Mouse (Mus musculus) G1E (cell line): Measurements from ENCODE around the gene Vwa5b2. TPM values are rescaled to one million over a fixed set of nuclear protein-coding genes. Genes with fewer than 3 reads are reported as not detected.
A peak's percentile ranks its signal among the peaks of the same experiment; 100 is the strongest.

Source experiments
- ATAC-seq: 2 replicates; pipeline ENCODE4 v1.8.0; 2016; ENCODE audit warnings: mild to moderate bottlenecking; ENCODE audit not compliant: insufficient number of reproducible peaks, poor library complexity, low FRiP score, severe bottlenecking; ENCODE audit errors: extremely low read depth
- DNase-seq: peaks from one replicate; pipeline ENCODE4 v3.0.0; 2012; ENCODE audit warnings: low spot score
- H3K27me3 ChIP-seq: 2 replicates; pipeline ENCODE4 v1.6.1; 2012; ENCODE audit warnings: mild to moderate bottlenecking, low read length, inconsistent platforms; ENCODE audit not compliant: insufficient read depth
- H3K36me3 ChIP-seq: replicated peaks from 2 replicates; pipeline ENCODE3; 2012; ENCODE audit warnings: mild to moderate bottlenecking, inconsistent platforms
- H3K4me1 ChIP-seq: 2 replicates; pipeline ENCODE4 v1.6.1; 2012; ENCODE audit warnings: low read depth, low read length, inconsistent platforms, mixed read lengths; ENCODE audit not compliant: insufficient read depth
- H3K4me3 ChIP-seq: 2 replicates; pipeline ENCODE4 v1.5.1; 2012; ENCODE audit warnings: low read depth, mild to moderate bottlenecking, inconsistent platforms, low read length, moderate library complexity, mixed read lengths
- H3K9me3 ChIP-seq: replicated peaks from 2 replicates; pipeline ENCODE4 v1.6.1; 2012; ENCODE audit warnings: inconsistent platforms
- CTCF ChIP-seq: IDR thresholded peaks from 2 replicates; pipeline ENCODE4 v1.5.1; 2012; ENCODE audit warnings: low read depth, low read length, inconsistent platforms, mixed read lengths
- GATA1 ChIP-seq: IDR thresholded peaks from 2 replicates; pipeline ENCODE4 v1.6.1; 2012; ENCODE audit warnings: borderline replicate concordance, low read length, inconsistent platforms, mixed read lengths
- GATA2 ChIP-seq: IDR thresholded peaks from 2 replicates; pipeline ENCODE4 v1.6.1; 2012; ENCODE audit warnings: low read depth, low read length, inconsistent platforms, borderline replicate concordance
- POLR2AphosphoS5 ChIP-seq: IDR thresholded peaks from 2 replicates; pipeline ENCODE4 v1.6.1; 2012; ENCODE audit warnings: low read depth, low read length, inconsistent platforms; ENCODE audit not compliant: insufficient replicate concordance
- TAL1 ChIP-seq: conservative IDR thresholded peaks from 2 replicates; pipeline ENCODE4 v1.6.1; 2012; ENCODE audit warnings: low read depth, low read length, inconsistent platforms, mixed read lengths
- polyA plus RNA-seq: library from polyadenylated mRNA; stranded (reverse); fragments of >175 nt; gene quantifications from 2 replicates; pipeline ENCODE4 v1.2.3, GENCODE M21; 2012
- total RNA-seq, 2 experiments: library from RNA; stranded (forward) in 1 of 2; stranded (reverse) in 1 of 2; fragments of 200-1000 nt in 1 of 2; fragments of >200 nt in 1 of 2; fragmentation: Nextera tagmentation in 1 of 2; gene quantifications; 2 replicates each; pipeline ENCODE4 v1.2.3; 2014 to 2017

The Vwa5b2 gene
- total and polyA plus RNA-seq, 3 experiments = 0.02 TPM; not detected in 2

DNA sequence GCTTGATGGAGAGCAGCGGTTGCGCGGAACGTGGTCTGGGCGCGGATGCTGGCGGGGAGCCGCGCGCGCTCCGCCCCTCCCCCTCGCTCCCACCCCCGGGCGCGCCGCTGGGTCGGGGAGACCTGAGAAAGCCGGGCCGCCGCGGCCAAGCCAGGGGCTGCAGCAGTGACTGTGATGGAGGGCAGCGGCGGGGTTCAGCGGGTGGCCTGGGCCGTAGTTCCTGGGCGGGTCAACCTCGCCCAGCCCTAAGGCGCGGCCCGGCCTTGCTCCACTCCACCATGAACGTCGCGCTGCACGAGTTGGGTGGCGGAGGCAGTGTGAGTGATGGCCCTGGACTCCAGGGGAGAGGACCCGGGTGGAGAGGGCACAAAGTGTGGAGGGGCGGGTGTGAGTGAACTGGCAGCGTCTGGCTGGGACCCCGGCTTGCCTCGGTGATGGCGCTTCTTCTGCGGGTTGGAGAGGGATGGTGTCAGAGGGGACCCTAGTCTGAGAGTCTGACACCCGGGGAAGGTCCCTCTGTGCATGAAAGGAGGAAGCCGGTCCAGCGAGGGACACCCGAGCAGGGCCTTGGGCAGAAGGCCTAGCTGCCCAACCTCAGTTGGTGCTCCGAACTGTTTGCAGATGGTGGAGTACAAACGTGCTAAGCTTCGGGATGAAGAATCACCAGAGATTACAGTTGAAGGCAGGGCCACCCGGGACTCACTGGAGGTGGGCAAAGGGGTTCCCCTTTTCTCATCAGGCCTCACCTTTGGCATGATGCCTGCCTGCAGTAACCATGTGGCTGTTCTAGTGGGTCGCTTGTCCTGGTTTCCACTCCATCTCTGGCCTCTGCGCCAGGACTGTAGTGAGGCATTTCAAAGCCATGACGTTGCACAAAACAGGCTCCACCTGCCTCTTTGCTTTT is 40.7 kb downstream of the Vwa5b2 start, which contains the start of gene Ece2:
Gene Ece2, plus strand, starts transcription at position 98 of the 904 bp plus-strand sequence.
- Histone ChIP-seq H3K36me3 (no peaks in the 10 kb centered on the region), H3K27me3 (peaks cover 60% of the 10 kb centered on the region), H3K4me3 (no peak within 1 kb of the TSS; the same call in 1 of the 2 replicates), H3K4me1 (peaks cover 3% of the 10 kb centered on the region), H3K9me3 (peaks cover 4% of the 10 kb centered on the region; the same call in 1 of the 2 replicates)
- no peak for ATAC-seq
- no peak for DNase-seq
- no peak for TF ChIP-seq GATA2
- TF ChIP-seq POLR2AphosphoS5 = no peak
- TF ChIP-seq GATA1 = no peak
- TF ChIP-seq CTCF = no peak
- no peak for TF ChIP-seq TAL1

DNA sequence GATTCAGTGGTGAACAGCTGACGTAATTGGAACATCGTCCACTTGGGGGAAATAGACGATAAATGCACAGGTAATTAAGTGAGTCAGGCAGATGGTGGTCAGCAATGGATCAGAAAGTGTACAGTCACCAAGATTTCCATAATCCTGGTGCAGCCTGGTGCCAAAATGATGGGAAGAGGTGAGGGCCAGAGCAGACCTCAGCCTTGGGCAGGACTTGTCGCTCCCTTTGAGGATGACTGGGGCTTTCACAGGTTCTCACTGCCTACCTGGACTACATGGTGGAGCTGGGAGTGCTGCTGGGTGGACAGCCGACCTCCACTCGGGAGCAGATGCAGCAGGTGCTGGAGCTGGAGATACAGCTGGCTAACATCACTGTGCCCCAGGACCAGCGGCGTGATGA is 48.1 kb downstream of the Vwa5b2 start:
- ATAC-seq (no peak), DNase-seq (no peak)
- TF ChIP-seq GATA1 (no peak), TAL1 (no peak), GATA2 (no peak), POLR2AphosphoS5 (no peak), CTCF (no peak)
- H3K4me1 ChIP-seq = peaks cover 5% of the 10 kb centered on the region
- H3K36me3 ChIP-seq = no peaks in the 10 kb centered on the region
- peaks cover 53% of the 10 kb centered on the region for H3K27me3 ChIP-seq
- no peak overlapping the region for H3K4me3 ChIP-seq
- H3K9me3 ChIP-seq = no peaks in the 10 kb centered on the region

DNA sequence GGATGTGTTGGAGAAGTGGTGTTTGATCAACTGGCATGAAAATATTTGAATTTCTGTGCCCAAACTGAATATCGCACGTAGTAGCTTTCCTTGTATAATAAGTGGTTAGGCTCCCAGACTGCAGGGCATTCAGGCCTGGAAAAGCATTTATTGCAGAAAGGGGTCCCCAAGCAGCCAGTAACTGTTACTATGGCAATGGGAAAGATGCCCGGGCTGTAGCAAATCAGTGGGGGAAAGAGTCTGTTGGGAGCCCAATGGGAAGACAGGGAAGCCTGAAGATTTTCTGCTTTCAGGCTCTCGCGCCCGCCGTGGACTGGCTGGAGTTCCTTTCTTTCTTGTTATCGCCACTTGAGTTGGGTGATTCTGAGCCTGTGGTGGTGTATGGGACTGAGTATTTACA is 49.1 kb downstream of the Vwa5b2 start:
- Histone ChIP-seq H3K9me3 (no peaks in the 10 kb centered on the region), H3K4me3 (no peak overlapping the region), H3K36me3 (no peaks in the 10 kb centered on the region), H3K27me3 (peaks cover 50% of the 10 kb centered on the region), H3K4me1 (peaks cover 7% of the 10 kb centered on the region)
- DNase-seq (no peak), ATAC-seq (no peak)
- no peak for TF ChIP-seq GATA1
- no peak for TF ChIP-seq TAL1

DNA sequence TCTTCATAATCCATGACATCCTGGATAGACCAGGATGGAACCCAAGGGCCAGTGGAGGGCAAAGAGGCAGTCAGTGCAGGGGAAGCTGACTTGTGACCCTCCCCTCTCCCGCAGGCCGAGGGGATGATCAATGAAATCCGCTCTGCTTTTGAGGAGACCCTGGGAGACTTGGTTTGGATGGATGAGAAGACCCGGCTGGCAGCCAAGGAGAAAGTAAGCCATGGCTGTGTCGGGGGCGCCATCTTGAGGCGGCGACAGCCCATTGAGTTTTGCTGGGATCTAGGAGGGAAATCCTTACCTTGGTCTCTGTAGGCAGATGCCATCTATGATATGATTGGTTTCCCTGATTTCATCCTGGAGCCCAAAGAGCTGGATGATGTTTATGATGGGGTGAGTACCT is 52.9 kb downstream of the Vwa5b2 start:
- DNase-seq (peak; percentile 51), ATAC-seq (no peak; the same call in 1 of the 2 replicates)
- H3K9me3 ChIP-seq = no peaks in the 10 kb centered on the region
- H3K4me3 ChIP-seq = no peak overlapping the region
- H3K36me3 ChIP-seq = no peaks in the 10 kb centered on the region
- TF ChIP-seq POLR2AphosphoS5 = no peak
- no peak for TF ChIP-seq CTCF
- no peak for TF ChIP-seq GATA1
- peaks cover 32% of the 10 kb centered on the region for H3K27me3 ChIP-seq
- peaks cover 35% of the 10 kb centered on the region for H3K4me1 ChIP-seq

DNA sequence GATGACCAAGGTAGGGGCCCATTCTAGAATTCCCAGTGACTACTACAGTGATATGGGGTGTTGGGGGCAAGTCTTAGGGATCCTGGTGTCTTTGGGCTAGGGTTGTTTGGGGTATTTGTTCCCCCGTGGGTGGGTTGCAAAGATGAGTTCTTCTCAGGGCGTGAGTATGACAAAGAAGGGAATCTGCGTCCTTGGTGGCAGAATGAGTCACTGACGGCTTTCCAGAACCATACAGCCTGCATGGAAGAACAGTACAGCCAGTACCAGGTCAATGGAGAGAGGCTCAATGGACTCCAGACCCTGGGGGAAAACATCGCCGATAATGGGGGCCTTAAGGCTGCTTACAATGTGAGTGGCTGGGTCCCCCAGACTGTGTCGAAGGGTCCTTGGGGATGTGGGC is 54.6 kb downstream of the Vwa5b2 start:
- DNase-seq (no peak), ATAC-seq (no peak)
- no peaks in the 10 kb centered on the region for H3K9me3 ChIP-seq
- H3K4me1 ChIP-seq = peaks cover 35% of the 10 kb centered on the region
- TF ChIP-seq GATA1 (no peak), POLR2AphosphoS5 (no peak), TAL1 (no peak), GATA2 (no peak), CTCF (no peak)
- H3K36me3 ChIP-seq = no peaks in the 10 kb centered on the region
- H3K27me3 ChIP-seq = peaks cover 17% of the 10 kb centered on the region
- no peak overlapping the region for H3K4me3 ChIP-seq

DNA sequence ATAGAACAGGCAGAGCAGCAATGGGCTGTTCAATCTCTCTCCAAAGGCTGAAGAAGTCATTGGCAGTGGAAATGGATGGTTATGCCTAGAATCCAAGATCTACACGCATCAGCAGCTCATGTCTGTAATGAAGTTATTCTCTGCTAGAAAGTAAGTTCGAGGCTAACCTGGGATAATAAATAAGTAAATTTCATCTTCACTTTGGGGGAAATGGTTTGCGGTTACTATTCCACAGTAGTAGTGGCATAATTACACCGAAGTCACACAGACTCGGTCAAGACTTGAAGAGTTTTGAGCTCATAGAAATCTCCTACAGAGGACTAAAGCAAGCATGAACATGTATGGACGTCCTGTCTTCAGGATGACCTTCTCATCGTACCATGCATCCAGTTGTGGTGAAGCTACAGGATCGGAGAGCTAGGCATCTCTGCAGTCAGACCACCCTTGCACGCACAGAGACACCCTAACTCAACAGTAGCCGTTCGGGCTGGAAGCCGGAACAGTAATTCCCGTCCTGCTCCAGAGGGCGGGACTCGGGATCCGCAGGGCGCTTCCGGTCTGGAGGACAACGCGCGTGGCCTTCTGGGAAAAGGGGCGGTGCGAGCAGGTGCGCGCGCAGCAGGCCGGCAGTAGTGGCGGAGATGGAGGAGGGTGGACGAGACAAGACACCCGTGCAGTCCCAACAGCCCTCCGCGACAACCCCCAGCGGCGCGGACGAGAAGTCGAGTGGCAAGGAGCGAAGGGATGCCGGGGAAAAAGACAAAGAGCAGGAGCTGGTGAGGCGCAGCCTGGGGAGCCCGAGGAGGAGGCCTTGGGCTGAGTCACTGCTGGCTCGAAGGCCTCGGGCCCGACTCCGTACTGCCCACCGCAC is 62.0 kb downstream of the Vwa5b2 start, which contains the start of gene Psmd2:
Gene Psmd2, plus strand, starts transcription at position 577 of the 871 bp plus-strand sequence.
- ATAC-seq (peak; percentile 87), DNase-seq (peak; percentile 77)
- Histone ChIP-seq H3K4me3 (peak within 1 kb of the TSS; percentile 85), H3K27me3 (no peaks in the 10 kb centered on the region), H3K36me3 (peaks cover 34% of the 10 kb centered on the region), H3K9me3 (no peaks in the 10 kb centered on the region), H3K4me1 (peaks cover 22% of the 10 kb centered on the region)
- TF ChIP-seq POLR2AphosphoS5 (peak; percentile 67; the same call in 1 of the 2 replicates), TAL1 (no peak), CTCF (no peak), GATA2 (no peak), GATA1 (no peak)
